Mouse (Mus musculus) ovary, postnatal 10 days (tissue): ENCODE data around the gene Dag1.

ENCODE experiments used
- DNase-seq: peaks from one replicate; pipeline ENCODE4 v3.0.0; 2022; ENCODE audit warnings: low spot score

The Dag1 gene

DNA sequence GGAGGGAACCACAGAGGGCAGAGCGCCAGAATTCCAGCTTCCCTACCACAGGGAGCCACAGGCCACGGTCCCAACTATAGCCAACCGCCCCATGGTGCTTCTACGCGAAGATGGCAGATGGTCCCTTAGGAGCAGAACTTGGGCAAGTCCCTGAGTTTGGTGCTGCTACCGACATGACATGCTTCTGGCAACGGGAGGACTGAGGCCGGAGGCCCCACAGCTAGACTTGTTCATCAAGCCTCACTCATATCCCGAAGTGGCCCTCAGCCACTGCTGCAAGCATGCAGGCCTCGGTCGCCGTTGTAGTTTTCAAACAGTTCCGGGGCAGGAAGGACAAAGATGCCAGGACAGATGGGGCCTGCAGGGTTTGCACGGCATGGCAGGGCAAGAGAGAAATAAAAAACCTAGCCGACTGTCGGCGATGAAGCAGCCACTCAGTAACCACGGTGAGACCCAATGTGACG, 80.2 kb downstream of the Dag1 start:
- no peak for DNase-seq

DNA sequence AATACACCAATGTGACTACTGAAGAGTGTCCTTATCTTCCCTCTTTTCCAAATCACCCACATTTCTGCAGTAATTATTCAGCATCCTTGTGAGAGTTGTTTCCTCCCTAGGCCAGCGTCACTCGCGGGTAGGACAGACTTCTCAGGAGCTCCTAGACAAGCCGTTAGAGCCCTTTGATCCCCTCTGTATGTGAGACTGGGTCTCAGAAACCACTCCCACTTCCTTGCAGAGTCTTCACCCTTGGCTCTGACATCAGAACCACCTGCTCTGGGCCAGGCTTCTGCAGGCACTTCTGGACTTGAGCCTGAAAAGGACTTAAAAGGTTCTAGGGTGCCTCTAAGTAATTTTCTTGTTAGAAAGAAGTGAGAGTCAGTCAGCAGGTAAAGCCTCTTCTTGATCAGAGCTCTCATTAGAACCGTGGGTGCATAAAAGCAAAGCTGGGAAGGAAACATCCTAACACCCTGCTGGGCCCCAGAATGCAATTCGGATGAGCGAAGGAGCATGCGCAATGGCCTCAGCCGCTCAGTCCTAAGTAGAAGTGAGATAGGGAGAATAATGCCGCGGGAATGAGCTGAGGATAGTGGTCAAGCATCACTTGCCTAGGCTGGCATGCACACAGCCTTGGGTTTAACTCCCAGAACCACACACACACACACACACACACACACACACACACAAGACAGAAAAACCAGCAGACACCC, 80.8 kb downstream of the Dag1 start:
- DNase-seq = no peak

DNA sequence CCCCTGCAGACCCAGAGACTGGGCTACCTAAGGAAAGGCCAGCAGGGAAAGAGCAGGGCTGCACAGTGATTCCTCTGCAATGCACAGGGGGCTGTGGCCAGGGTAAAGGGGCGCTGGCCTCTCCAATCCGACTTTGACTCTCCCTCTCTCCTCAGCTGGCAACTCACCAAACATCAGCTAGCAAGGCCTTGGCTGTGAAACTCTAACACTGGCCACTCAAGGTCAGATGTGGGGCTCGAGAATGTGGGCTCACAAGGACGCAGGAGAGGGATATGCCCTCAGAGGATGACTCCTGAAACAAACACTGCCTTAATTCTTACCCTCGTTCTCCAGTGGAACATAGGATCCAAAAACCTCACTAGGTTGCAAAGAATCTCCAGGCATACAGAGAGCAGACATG, 85.4 kb downstream of the Dag1 start:
- no peak for DNase-seq

DNA sequence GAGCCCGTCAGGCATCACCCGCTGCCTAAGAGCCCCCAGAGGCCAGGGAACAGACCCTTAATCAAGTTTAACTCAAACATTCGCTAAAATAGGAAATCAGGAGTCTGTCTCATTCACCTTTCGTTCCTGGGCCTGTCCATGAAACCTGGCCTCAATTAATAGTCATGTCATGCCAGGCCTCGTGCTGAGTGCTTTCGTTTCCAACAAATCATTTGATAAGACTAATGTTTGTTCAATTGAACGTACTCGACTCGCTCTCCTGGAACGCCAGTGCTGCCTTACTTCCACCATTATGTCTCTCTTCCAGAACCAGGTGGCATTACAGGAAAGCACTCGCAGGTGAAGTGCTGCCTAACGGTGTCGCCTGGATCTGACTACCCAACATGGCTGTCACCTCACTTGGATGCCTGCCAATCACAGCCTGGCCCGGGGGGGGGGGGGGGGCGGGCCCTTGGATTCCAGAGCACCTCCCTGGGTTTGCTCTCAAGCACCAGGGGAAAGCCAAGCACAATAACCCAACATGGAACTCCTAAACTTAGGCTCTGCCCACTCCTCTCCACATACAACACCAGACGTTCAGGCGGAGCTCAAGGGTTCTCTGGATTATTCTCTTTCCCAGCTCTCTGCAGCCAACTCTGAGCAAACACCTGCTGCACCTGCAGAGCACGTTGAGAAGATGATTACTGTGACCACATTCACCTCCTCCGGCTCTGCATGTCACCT, 88.5 kb downstream of the Dag1 start:
- no peak for DNase-seq

DNA sequence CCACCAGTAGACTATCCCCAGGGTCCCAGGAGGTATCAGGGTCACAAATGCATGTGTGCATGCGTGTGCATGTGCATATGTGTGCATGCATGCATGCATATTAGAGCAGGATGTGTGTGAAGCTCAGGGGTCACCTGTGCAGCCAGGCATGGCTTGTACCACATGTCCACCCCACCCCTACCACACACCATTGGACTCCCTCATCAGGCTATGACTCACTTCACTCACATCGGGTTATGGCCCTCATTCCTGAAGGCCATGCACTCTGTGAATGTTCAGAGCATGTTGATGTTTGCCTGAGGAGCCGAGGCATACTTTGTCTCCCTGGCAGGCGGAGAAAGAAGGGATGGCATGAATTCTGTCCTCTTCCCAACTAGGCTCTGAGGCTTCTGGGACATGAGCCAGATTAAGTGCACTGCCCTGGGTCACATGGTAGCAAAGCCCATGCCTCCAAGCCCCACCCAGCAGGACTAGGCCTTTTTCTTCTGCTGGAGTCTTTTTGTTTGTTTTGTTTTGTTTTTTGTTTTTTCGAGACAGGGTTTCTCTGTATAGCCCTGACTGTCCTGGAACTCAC, 90.9 kb downstream of the Dag1 start:
- DNase-seq = no peak

DNA sequence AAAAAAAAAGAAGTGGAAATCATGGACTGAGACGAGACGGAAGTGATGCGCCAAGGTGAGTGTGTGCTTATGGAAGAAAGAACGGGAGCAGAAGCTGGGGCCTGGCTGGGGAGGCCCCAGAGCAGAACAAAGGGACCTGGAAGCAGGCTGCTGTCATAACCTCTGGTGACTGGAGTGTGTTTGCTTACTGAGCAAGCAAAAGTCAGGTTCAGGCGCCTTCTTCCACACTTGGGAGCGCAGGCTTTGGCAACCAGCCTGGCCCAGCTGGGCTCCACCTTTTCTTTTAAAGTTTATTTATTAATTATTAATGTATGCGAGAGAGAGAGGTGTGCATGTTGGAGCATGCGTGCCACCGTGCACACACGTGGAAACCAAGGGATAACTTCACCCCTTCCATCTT, 94.0 kb downstream of the Dag1 start:
- no peak for DNase-seq

DNA sequence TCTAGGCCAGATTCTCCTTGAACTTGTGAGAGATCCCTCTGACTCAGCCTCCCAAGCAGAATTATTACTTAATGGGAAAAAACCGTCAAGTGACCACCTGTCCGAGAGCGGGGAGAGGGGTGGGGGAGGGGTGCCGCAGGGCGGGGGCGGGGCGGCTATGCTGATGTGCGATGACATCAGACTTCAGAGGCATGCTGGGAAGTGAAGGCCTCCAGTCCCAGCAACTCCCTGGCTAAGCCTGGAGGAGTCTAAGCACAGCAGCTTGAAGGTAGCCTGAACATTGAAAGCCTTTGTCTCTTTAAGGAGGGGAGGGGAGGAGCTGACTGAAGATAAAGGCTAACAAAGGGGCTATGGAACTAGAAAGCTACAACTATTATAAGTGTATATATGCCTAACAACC, 98.6 kb downstream of the Dag1 start:
- no peak for DNase-seq

DNA sequence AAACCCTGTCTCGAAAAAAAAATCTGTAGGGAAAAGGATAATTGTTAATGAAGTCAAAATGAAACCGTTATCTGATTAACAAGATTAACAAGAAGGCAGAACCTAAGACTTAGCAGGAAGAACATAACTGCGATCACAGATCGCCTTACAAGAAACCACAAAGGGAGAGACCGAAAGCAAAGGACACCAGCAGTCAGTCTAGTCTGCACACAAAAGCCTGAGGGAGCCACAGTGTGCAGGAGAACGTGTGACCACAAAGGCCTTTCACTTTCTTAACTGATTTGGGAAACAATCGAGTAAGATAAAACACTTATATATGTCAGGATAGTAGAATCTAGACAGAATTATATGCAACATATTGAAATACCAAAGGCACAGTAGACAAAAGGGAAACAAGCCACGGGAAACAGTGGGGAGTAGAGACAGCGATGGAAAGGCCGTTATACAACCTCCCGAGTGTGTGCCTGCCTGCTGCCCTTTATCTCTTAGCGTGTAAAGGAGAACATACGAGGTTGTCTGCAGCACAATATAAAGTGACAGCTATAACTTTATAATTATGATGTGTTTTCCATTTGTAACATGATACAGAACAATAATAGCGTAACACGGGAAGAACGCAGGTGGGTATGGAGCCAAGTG, 100.0 kb downstream of the Dag1 start:
- no peak for DNase-seq

DNA sequence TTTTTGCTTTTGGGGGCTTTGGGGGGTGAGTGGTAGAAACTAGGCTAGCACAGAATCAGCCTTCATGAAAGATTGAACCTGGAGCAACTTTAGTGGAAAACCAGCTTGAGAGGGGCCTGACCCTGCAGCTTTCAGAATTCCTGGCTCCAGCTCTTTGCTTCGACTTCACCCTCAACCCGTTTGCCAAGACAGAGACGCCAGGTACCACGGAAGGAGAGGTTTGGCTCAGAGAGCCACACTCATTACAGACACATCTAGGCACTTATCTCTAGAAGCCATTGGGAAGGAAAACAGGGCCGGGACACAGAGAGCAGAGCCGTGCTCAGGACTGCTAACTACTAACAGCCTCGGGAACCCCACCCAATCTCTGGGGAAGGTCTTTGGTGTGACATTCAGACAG, 105.9 kb downstream of the Dag1 start:
- no peak for DNase-seq

DNA sequence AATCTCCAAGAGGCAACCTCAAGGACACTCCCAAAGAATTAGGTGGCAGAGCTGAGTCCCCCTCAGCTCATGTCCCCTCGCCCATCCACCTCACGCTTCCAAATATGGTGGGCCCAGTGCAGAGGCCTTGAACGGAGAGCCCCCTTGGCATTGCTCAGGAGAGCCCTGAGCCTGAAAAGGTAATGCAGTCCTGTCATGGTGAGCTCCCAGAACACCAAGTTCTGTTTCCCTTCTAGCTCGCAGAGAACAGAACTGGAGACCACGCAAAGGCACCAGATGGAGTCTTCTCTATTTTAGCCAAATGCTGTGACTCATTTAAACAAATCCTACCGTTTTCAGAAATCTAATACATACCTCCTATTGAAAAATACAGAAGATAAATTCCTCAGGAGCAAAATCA, 106.3 kb downstream of the Dag1 start:
- no peak for DNase-seq

DNA sequence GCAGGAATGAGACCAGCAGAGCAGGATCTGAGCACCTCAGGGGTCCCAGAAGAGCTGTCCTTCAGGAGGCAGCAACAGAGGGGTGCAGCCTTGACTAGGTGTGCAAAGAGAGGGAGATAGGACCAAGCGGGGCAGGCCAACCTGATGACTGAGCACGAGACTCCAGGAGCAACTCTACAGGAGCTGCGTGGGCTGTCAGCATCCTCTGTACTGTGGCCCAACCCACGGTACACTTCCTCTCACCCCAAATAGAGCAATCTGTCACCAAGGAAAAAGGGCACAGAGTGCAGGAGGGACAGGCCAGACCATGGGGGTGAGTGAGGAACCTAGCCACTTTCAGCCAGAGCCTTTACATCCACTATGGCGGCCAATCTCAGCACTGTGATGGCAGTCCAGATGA, 107.0 kb downstream of the Dag1 start:
- no peak for DNase-seq

DNA sequence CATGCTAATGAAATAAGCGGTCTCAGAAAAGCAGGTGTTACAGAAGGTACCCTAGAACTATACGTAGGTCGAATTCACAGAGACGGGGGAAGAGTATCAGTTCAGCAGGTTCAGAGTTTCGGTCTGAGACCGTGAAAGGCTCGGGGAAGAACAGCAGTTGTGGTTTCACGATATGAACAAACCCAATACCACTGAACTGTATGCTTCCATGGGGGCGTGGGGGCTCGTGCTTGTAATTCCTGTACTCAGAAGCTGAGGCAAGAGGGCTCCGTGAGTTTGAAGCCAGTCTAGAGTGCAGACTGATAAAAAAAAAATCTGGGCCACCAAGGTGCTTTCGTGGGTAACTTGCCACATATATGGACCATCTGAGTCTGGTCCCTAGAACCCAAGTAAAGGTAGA, 108.9 kb downstream of the Dag1 start:
- no peak for DNase-seq
